Comparison of ENCODE assay signal across 26 mouse cellular contexts in the genomic region with DNA sequence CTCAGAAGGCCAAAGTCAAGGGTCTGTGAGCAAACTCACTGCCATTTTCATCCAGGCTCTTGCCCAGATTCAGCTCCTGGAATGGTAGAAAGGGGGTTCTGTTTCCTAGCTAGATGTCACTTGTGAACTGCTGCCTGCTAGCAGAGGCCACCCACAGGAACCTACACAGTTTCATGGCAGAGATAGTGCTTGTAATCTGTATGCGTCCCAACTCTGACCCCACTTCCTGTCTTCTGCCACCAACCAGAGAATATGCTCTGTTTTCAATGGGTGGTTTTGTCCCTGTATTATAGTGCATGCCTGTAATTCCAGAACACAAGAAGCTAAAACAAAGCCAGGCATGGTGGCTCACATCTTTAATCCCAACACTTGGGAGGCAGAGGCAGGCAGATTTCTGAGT.
DNase-seq lines count a peak whose midpoint lies in the region; ATAC-seq lines count a peak whose summit lies in the region.
"Had no signal": no experiment of that assay in that cellular context is flagged by ENCODE, and none has a peak within 500 bp of the region (broad histone marks: within the 10 kb centered on the region; RNA-seq: fewer than 3 reads in every experiment).

No protein-coding gene starts in this region.

- H3K36me3 ChIP-seq in kidney, embryonic 15.5 days = no peaks in the 10 kb centered on the region
- H3K36me3 ChIP-seq: embryonic facial prominence, embryonic 13.5 days; embryonic facial prominence, embryonic 15.5 days; forebrain, embryonic 10.5 days; forebrain, embryonic 12.5 days; G1E had no signal

- no peaks in the 10 kb centered on the region for H3K9me3 ChIP-seq in kidney, embryonic 15.5 days (replicated peaks)
- H3K9me3 ChIP-seq: embryonic facial prominence, embryonic 13.5 days; embryonic facial prominence, embryonic 15.5 days; forebrain, embryonic 10.5 days; forebrain, embryonic 12.5 days; G1E had no signal

- WGBS in kidney, embryonic 15.5 days = 77% methylated on average over 1 of the region's 1 CpGs

- DNase-seq in CD4-positive, CD25-positive, alpha-beta regulatory T cell, adult 2 months (ENCODE audit: low read depth, low spot score) = peak; percentile 22
- peak; percentile 34 for DNase-seq in naive thymus-derived CD4-positive, alpha-beta T cell, adult 2 months (ENCODE audit: low read depth)
- DNase-seq in gastrocnemius, adult 18-20 months (ENCODE audit: low spot score) = no peak
- DNase-seq: adrenal gland, adult 8-10 months; adrenal gland, postnatal 25 days; B cell, adult 2 months; cerebellum, adult 11 months; cerebellum, adult 18-20 months; cerebellum, adult 8-10 months; cerebellum, adult 9-11 months; cerebellum, postnatal 14 days; cerebellum, postnatal 36 days had no signal

- no peak for ATAC-seq in CD4-positive, CD25-positive, alpha-beta regulatory T cell, adult 4 months
- ATAC-seq in common myeloid progenitor, adult 5-6 weeks (replicated peaks; ENCODE audit: low read depth, poor library complexity, severe bottlenecking) = 0 out of 2 replicates have a peak, but pooled peaks have one; percentile 42
- no peak for ATAC-seq in kidney, embryonic 15.5 days (replicated peaks; ENCODE audit: low FRiP score)
- ATAC-seq: activated CD4-positive, CD25-positive, alpha-beta regulatory T cell, adult 4 months; forebrain, embryonic 14.5 days; forebrain, embryonic 16.5 days; Patski had no signal

- H3K4me3 ChIP-seq in kidney, embryonic 15.5 days (replicated peaks) = no peak overlapping the region
- H3K4me3 ChIP-seq: embryonic facial prominence, embryonic 13.5 days; embryonic facial prominence, embryonic 15.5 days; erythroblast, embryonic 14.5 days; forebrain, embryonic 10.5 days; forebrain, embryonic 12.5 days had no signal

- no peaks in the 10 kb centered on the region for H3K4me1 ChIP-seq in kidney, embryonic 15.5 days
- H3K4me1 ChIP-seq: embryonic facial prominence, embryonic 13.5 days; embryonic facial prominence, embryonic 15.5 days; forebrain, embryonic 12.5 days had no signal

- no peak overlapping the region for H3K27ac ChIP-seq in kidney, embryonic 15.5 days
- H3K27ac ChIP-seq: embryonic facial prominence, embryonic 13.5 days; embryonic facial prominence, embryonic 15.5 days; forebrain, embryonic 10.5 days; forebrain, embryonic 12.5 days had no signal

- H3K9ac ChIP-seq in kidney, embryonic 15.5 days = no peak overlapping the region
- H3K9ac ChIP-seq: embryonic facial prominence, embryonic 13.5 days; embryonic facial prominence, embryonic 15.5 days; forebrain, embryonic 12.5 days had no signal

- H3K4me2 ChIP-seq in kidney, embryonic 15.5 days = no peak overlapping the region
- H3K4me2 ChIP-seq: embryonic facial prominence, embryonic 13.5 days; embryonic facial prominence, embryonic 15.5 days; forebrain, embryonic 12.5 days had no signal

- H3K27me3 ChIP-seq in kidney, embryonic 15.5 days = peaks cover 32% of the 10 kb centered on the region
- H3K27me3 ChIP-seq: CH12.LX had no signal
